Mouse (Mus musculus) forelimb bud, embryonic 11.5 days (tissue): ENCODE data around the gene Dennd2c.
"Not testable (repeated sequence)": the region's sequence is repeated elsewhere in the genome, so short reads cannot be mapped to it uniquely, and the experiment has no call there.

ENCODE experiments used
- DNase-seq: peaks from one replicate; pipeline ENCODE4 v3.0.0-alpha.2; 2012; ENCODE audit warnings: low read depth, low spot score

Gene Dennd2c

DNA sequence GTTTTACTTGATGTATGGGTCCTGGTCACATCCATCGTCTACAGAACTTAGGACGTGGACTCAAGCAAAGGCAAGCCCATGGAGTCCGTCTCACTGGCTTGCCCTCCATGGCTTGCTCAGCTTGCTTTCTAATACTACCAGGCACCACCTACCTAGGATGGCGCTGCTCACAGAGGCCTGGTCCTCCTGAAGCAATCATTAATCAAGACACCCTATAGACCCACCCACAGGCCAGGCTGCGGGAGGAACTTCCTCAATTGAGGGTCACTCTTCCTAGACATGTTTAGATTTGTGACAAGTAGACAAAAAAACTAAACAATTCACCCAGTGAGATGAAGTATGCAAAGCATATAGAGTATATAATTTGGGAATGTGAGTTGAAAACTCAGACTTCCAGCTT lies 9.8 kb downstream of the Dennd2c start:
- DNase-seq, result no peak

DNA sequence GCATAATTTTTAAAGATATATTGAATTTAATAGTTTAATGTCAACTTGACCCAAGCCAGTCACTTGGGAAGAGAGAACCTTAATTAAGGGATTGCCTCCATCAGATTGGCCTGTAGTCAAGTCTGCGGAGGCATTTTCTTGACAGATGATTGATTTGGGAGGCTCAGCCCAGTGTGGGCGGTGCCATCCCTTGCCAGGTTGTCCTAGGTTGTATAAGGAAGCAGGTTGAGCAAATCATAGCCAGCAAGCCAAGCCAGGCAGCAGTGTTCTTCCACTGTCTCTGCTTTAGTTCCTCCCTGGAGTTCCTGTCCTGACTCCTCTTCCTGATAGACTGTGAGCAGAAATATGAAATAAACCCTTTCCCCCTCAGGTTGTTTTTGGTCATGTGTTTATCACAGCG lies 21.2 kb downstream of the Dennd2c start:
- DNase-seq, result no peak

DNA sequence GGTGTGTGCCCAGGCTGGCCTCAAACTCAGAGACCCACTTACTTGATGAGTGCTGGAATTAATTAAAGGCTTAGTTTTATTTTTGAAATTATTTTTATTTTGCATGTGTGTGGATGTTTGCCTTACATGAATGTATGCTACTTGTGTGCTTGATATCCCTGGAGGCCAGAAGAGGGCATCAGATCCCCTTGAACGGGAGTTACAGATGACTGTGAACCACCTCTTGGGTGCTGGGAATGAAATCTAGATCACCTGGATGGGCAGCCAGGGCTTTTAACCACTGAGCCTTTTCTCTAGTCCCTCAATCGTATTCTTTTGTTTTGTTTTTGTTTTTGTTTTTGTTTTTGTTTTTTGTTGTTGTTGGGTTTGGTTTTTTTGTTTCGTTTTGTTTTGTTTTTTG lies 23.7 kb downstream of the Dennd2c start:
- DNase-seq, result no peak

DNA sequence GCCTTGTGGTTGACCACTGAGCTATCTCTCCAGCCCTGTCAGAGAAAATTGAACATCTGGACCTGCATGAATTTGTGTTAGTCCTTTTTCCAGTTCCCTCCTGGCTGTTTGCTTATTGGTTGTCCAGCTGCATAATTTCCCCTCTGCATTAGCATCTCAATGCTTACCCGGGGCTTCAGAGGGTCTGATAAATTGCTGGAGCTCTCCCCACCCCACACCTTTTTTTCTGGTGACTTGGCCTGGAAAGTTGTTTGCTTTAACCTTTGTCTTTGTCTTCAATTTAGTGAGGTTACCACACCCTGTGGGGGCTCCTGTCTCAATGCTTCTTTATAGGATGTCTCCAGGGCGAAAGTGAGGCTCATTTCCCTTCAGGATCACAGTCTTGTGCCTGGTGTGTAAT lies 24.8 kb downstream of the Dennd2c start:
- DNase-seq, result no peak

- DNase-seq, result no peak
Measured at GRCm38 (mm10) chr3:103127721-103128120, 25.3 kb downstream of the Dennd2c start.

- no peak for DNase-seq
Measured at GRCm38 (mm10) chr3:103128251-103128650, 25.8 kb downstream of the Dennd2c start.

DNA sequence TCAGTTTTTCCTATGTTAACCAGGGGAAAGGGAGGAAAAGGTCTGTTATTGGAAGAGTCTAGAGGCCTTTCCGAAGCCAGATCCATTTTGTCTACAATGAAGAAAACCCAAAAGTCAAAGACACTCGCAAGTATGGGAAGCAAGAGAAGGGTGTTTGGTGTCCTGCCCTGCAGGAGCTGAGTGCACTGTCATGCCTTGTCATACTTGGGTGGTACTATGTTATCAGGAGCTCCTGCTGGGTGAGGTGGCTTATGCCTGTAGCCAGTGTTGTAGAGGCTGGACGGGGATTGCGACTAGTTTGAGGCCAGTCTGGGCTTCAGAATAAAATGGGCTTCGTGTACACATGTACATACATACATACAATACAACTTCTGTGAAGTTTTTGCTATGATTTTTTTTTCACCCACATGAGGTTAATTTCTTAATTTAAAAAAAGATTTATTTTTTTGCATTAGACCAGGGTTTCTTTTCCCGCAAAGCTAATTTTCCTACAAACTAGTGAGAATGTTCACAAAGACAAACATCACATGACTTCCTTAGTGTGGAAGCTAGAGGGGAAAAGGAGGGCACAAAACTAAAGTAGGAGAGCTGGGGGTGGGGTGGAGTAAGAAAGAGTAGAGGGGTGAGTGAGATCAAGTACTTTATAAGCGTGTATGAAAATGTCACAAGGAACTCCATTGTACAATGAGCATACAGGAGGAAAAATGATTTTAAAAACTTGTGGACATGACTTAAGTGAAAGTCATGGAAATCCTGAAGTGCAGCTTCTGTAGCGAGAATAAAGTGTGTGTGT lies 27.2 kb downstream of the Dennd2c start:
- no peak for DNase-seq

GRCm38 (mm10) chr3:103130236-103130751 lies 27.9 kb downstream of the Dennd2c start:
- DNase-seq, result peak; percentile 21

DNA sequence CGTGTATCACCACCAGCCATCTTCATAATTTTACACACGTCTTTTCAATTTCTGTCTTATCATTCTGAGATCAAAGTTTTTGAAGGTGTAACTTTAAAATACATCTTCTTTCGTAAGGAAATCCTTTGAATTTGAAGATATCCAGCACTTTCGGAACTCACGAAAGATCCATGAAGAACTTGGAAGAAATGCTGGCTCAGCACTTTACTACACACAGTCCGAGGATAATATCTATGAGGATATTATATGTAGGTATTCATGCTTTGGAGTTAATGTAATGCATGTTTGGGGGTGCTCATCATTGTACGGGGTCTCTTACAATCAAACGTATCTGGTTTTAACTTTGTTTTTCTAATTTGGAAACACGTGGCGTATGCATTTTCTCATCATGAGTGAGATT lies 30.7 kb downstream of the Dennd2c start:
- DNase-seq, result no peak

DNA sequence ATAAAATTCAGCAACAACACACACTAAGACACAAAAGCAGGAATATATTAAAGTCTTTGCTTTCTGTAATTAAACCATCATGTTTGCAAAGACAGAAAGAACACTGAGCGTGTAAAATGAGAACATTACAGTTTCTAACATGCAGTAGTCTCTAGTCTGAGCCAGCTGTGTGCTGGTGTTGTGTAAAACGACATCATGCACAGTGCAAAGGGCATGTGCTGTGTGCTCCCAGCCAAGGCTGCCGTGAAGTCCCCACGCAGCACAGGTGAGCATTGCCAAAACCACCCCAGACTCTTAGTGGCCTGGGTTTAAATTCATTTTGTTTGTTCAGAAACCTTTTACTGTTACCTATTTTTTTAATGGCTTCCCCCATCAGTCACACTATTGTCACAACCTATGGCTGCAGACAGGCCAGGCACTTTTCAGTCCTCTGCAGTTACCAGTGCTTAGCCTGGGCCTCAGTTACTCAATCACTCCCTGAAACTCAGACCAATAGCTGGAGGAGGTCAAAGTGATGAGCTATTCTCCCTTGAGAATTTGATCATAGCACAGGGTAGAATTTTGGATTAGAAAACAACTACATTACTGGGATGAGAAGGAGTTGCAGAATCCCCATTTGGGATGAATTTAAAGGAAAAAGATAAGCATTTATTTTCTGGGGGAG lies 34.1 kb downstream of the Dennd2c start:
- no peak for DNase-seq

GRCm38 (mm10) chr3:103139047-103139446 lies 36.6 kb downstream of the Dennd2c start:
- DNase-seq, result no peak

DNA sequence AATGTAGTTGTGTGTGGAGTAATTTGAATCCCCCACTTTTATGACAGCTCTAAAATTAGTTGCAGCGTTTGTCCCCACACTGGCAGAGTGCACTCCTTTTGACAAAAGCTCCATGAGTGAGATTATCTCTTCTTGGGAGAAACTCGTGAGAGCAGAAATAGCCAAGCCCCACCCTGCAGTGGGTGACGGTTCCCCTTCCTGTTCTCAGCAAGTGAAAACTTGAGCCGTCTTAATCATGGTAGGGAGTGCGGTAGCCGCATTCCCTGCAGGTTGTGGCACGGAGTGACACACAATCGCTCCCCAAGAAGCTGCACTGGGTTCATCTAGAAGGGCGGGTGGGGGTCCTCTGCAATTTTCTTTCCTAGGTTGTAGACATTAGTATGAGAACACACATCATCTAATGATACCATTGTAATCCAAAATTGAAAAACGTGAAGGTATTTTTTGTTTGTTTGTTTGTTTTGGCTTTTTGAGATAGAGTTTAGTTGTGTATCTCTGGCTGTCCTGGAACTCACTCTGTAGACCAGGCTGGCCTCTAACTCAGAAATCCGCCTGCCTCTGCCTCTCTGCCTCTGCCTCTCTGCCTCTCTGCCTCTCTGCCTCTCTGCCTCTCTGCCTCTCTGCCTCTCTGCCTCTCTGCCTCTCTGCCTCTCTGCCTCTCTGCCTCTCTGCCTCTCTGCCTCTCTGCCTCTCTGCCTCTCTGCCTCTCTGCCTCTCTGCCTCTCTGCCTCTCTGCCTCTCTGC lies 37.9 kb downstream of the Dennd2c start:
- DNase-seq, result not testable (repeated sequence)

DNA sequence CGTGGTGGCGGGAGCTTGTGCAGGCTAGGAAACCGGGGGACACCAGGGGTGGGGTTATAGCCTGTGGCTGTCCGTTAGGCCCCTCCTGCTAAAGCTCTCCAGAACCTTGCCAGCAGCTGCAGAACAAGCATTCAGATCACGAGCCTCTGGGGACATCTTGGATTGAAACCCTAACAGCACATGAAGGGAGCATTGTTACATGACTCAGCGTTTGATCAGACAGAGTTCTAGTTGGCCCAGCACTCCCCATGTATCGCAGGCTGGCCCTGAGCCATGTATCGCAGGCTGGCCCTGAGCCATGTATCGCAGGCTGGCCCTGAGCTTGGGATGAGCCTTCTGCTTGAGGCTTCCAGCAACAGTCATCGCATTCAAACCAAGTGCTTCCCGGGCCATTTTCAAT lies 38.9 kb downstream of the Dennd2c start:
- no peak for DNase-seq

GRCm38 (mm10) chr3:103142366-103142765 lies 40.0 kb downstream of the Dennd2c start:
- no peak for DNase-seq

DNA sequence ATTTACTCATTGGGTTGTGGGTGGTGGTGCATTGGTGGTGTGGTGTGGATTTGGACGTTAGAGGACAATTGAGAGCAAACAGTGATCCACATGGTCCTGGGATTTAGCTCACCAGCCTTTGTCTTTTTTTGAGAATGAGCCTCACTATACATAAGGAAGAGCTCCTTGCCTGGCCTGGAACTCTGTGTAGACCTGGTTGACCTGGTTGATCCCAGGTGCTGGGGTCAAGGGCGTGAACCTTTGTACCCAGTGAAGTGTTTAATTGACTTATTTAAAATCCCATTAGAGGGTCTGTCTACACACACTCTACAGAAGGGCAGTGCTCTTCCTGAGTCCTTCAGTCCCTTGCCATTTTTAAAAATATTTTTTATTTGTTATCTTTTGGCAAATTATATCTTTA lies 42.9 kb downstream of the Dennd2c start:
- no peak for DNase-seq

- DNase-seq, result no peak
Measured at GRCm38 (mm10) chr3:103145791-103146190, 43.4 kb downstream of the Dennd2c start.

DNA sequence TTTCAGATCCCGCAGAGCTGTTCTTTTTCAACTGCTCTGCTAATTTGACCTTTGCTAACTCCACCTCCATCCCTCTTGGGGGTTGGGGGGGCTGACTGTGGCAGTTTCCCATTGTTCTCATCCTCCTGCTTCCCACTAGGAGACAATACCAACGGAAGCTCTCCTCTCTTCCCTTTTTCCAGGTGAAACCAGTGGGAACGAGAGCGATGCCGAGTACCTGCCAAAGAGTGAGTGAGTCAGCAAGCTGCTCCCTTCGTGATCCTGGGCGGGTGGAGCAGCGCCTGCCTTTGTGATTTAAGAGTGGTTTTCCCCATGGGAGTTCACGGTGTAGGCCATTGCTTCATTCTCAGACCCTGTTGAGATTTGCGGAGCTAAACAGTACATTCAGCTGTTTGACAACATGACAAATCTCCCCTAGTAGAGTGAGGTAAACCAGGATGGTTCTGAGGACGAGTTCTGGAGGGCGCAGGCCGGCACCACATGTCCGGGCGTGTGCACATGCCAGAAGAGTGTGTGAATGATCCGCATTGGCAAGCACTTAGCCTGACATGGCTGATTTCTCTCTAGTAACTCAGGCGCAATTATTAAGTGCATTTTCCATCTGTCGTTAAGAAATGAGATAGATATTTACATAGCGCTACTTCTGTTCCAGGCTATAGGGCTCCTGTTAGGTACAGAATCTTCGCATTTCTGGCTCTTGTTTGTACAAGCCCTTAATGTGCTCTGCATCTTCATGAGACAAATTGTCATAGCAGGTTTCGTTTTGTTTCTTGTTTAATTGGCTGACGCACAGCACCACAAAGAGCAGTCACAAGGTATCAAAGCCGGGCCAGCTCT lies 44.1 kb downstream of the Dennd2c start:
- DNase-seq, result no peak

DNA sequence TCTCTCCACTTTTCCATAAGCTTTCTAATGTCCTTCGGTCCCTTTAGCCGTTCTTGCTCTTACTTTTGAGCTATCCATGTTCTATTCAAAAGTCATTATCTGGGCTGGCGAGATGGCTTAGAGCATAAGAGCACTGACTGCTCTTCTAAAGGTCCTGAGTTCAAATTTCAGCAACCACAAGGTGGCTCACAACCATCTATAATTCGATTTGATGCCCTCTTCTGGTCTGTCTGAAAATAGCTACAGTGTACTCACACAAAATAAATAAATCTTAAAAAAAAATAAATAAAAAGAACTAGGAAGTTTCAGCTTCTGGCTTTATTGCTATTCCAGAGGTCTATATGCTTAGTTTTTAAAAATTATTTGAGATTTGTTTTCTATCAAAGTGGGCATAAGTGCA lies 45.4 kb downstream of the Dennd2c start:
- DNase-seq, result no peak

- DNase-seq, result no peak
Measured at GRCm38 (mm10) chr3:103148941-103149340, 46.5 kb downstream of the Dennd2c start.

GRCm38 (mm10) chr3:103153761-103154160 lies 51.4 kb downstream of the Dennd2c start:
- no peak for DNase-seq

GRCm38 (mm10) chr3:103159232-103159900 lies 57.0 kb downstream of the Dennd2c start:
- no peak for DNase-seq
